Mouse (Mus musculus) lung, embryonic 15.5 days (tissue): ENCODE results near the gene Klra9. TPM values are rescaled to one million over a fixed set of nuclear protein-coding genes. Genes with fewer than 3 reads are reported as not detected.
"Not testable (repeated sequence)": the region's sequence is repeated elsewhere in the genome, so short reads cannot be mapped to it uniquely, and the experiment has no call there.

ENCODE experiments used
- ATAC-seq: fragments of 200-750 bp; cut with Nextera tagmentation; 2 replicates; pipeline ENCODE4 v1.8.0; 2017; ENCODE audit warnings: moderate number of reproducible peaks, borderline replicate concordance; ENCODE audit not compliant: low FRiP score, low TSS enrichment; ENCODE audit errors: extremely low read depth
- H3K27ac ChIP-seq: fragments of 300-500 bp; sonication (generic); 2 replicates; pipeline ENCODE4 v1.5.1; 2015; ENCODE audit warnings: moderate library complexity, mild to moderate bottlenecking, inconsistent platforms
- H3K27me3 ChIP-seq: fragments of 300-500 bp; sonication (generic); 2 replicates; pipeline ENCODE4 v1.6.1; 2015; ENCODE audit warnings: inconsistent platforms
- H3K36me3 ChIP-seq: fragments of 300-500 bp; sonication (generic); 2 replicates; pipeline ENCODE4 v1.6.1; 2015; ENCODE audit warnings: inconsistent platforms
- H3K4me1 ChIP-seq: fragments of 300-500 bp; sonication (generic); 2 replicates; pipeline ENCODE4 v1.6.1; 2015; ENCODE audit warnings: inconsistent platforms
- H3K4me2 ChIP-seq: fragments of 300-500 bp; sonication (generic); 2 replicates; pipeline ENCODE4 v1.6.1; 2015; ENCODE audit warnings: inconsistent platforms, mild to moderate bottlenecking, moderate library complexity
- H3K4me3 ChIP-seq: fragments of 300-500 bp; sonication (generic); 2 replicates; pipeline ENCODE4 v1.5.1; 2015; ENCODE audit warnings: mild to moderate bottlenecking, inconsistent platforms
- H3K9ac ChIP-seq: fragments of 300-500 bp; sonication (generic); 2 replicates; pipeline ENCODE4 v1.6.1; 2015; ENCODE audit warnings: inconsistent platforms
- H3K9me3 ChIP-seq: fragments of 300-500 bp; sonication (generic); 2 replicates; pipeline ENCODE4 v1.6.1; 2016; ENCODE audit warnings: inconsistent platforms
- WGBS: fragments of 180-500 bp; shearing (Covaris S2); methylation state at CpG from one replicate; pipeline ENCODE4 v1.1.7; 2015; 5-methylcytosine and 5-hydroxymethylcytosine counted together
- polyA plus RNA-seq: library from polyadenylated mRNA; unstranded; fragments of >200 nt; fragmentation: Nextera tagmentation; extraction: Ambion mirVana; gene quantifications from 2 replicates; pipeline ENCODE4 v1.2.1, GENCODE M21; 2015

Gene Klra9
- not detected in 2 replicates for polyA plus RNA-seq

DNA sequence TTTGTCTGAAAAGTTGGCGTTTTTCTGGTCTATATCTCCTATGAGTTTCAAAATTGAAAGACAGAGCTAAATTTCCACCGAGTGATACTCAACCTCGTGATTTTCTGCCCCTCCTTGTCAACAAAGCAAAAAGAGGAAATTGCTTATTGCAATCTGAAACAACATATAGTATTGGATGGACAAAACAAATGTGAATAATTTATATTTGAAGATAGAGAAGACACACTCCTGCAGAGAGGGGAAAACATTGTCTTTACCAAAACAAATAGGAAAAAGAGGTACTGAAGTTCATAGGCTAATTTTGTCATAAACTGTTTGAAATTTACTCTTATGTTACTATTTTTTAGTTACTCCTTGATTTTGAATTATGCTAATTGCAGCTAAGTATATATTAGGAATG, at the start of gene Klra9:
TSS of gene Klra9 (minus strand) at position 101 of the 400 bp plus-strand sequence.
- not testable (repeated sequence) for H3K4me3 ChIP-seq, H3K9me3 ChIP-seq, H3K27ac ChIP-seq, ATAC-seq, H3K4me1 ChIP-seq, H3K9ac ChIP-seq, H3K36me3 ChIP-seq, H3K4me2 ChIP-seq, H3K27me3 ChIP-seq
- WGBS, result 51% methylated on average over 3 of the region's 3 CpGs

- ATAC-seq, result no peak
Observed at GRCm38 (mm10) chr6:130237536-130237935, 44.6 kb upstream of the Klra9 start.

GRCm38 (mm10) chr6:130236635-130237034, 43.7 kb upstream of the Klra9 start:
- 44% methylated on average over 1 of the region's 1 CpGs for WGBS
- no peak overlapping the region for H3K4me3 ChIP-seq
- H3K9me3 ChIP-seq, result no peaks in the 10 kb centered on the region; the same call in 1 of the 2 replicates

More at GRCm38 (mm10) chr6:130237536-130237935, 44.6 kb upstream of the Klra9 start:
- H3K27ac ChIP-seq, result no peak overlapping the region
- WGBS, result 65% methylated on average over 2 of the region's 2 CpGs
- H3K4me3 ChIP-seq, result no peak overlapping the region
- H3K9ac ChIP-seq, result no peak overlapping the region
- no peak overlapping the region for H3K4me2 ChIP-seq
- no peaks in the 10 kb centered on the region for H3K27me3 ChIP-seq
- no peaks in the 10 kb centered on the region for H3K36me3 ChIP-seq
- H3K4me1 ChIP-seq, result no peaks in the 10 kb centered on the region
- H3K9me3 ChIP-seq, result no peaks in the 10 kb centered on the region; the same call in 1 of the 2 replicates

DNA sequence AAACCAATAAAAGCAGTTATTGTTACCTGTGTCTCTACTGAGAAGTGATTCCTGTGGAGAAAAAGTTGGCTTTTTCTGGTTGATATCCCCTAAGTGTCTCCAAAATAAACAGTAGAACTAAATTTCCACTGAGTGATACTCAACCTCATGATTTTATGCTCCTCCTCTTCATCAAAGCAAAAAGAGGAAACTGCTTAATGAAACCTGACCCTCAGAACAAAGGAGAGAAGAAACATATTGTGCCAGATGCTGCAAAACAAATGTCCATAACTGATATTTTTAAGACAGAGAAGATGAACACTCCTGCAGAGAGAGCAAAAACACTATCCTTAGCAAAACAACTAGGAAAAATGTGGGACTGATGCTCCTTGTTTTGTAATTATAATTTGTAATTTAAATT, 40.3 kb upstream of the Klra9 start, which contains the start of gene Klra7:
TSS of gene Klra7 (minus strand) at position 101 of the 400 bp plus-strand sequence.
- Histone ChIP-seq H3K9ac (no peak within 1 kb of the TSS), H3K36me3 (no peaks in the 10 kb centered on the region), H3K27ac (no peak within 1 kb of the TSS), H3K4me1 (no peaks in the 10 kb centered on the region), H3K27me3 (no peaks in the 10 kb centered on the region), H3K9me3 (no peaks in the 10 kb centered on the region; the same call in 1 of the 2 replicates), H3K4me3 (no peak within 1 kb of the TSS), H3K4me2 (no peak within 1 kb of the TSS)
- ATAC-seq, result no peak

More at GRCm38 (mm10) chr6:130236635-130237034, 43.7 kb upstream of the Klra9 start:
- Histone ChIP-seq H3K9ac (no peak overlapping the region), H3K4me1 (no peaks in the 10 kb centered on the region), H3K27ac (no peak overlapping the region), H3K36me3 (no peaks in the 10 kb centered on the region), H3K4me2 (no peak overlapping the region), H3K27me3 (no peaks in the 10 kb centered on the region)
- no peak for ATAC-seq

GRCm38 (mm10) chr6:130197453-130197852, 4.5 kb upstream of the Klra9 start:
- not testable (repeated sequence) for H3K4me3 ChIP-seq, ATAC-seq

DNA sequence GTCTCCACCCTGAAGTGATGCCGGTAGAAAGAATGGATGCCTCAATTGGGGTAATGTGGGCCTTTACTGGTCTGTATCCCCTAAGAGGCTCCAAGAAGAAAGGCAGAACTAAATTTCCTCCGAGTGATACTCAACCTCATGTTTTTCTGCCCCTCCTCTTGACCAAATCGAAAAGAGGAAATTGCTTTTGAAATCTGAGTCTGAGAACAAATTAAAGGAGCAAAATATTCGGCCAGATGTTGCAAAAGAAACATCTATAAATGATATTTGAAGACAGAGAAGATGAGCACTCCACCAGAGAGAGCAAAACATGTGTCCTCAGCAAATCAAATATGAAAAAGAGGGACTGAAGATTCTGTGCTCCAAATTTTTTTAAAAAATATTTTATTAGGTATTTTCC, 63.1 kb downstream of the Klra9 start, which contains the start of gene Klra8:
TSS of gene Klra8 (minus strand) at position 101 of the 400 bp plus-strand sequence.
- WGBS, result 57% methylated on average over 4 of the region's 4 CpGs
- not testable (repeated sequence) for H3K27ac ChIP-seq, H3K27me3 ChIP-seq, H3K4me3 ChIP-seq, H3K36me3 ChIP-seq, ATAC-seq, H3K9ac ChIP-seq, H3K4me1 ChIP-seq, H3K4me2 ChIP-seq, H3K9me3 ChIP-seq

More at GRCm38 (mm10) chr6:130197453-130197852, 4.5 kb upstream of the Klra9 start:
- not testable (repeated sequence) for H3K36me3 ChIP-seq, H3K27me3 ChIP-seq, H3K9ac ChIP-seq, H3K9me3 ChIP-seq, H3K4me2 ChIP-seq, H3K4me1 ChIP-seq, H3K27ac ChIP-seq
- WGBS, result 75% methylated on average over 1 of the region's 1 CpGs

Other genes with a start within 250 kb of the Klra9 start
- gene Klra6, start 166.2 kb downstream of the Klra9 start, polyA plus RNA-seq, result not detected in 2 replicates
- gene Klra4, start 125.8 kb downstream of the Klra9 start, polyA plus RNA-seq, result not detected in 2 replicates
- gene Klra8, start 63.2 kb downstream of the Klra9 start, polyA plus RNA-seq, result not detected in 2 replicates
- gene Klra7, start 40.2 kb upstream of the Klra9 start, polyA plus RNA-seq, result not detected in 2 replicates
- gene Klra10, start 88.8 kb upstream of the Klra9 start, polyA plus RNA-seq, result not detected in 2 replicates
- not detected in 2 replicates for gene Klra3, start 144.5 kb upstream of the Klra9 start, polyA plus RNA-seq
- gene Klra1, start 193.8 kb upstream of the Klra9 start, polyA plus RNA-seq, result not detected in 2 replicates